Mouse (Mus musculus) fat pad, adult 2 months (tissue): ENCODE data around the gene Mmp21.
A peak's percentile ranks its signal among the peaks of the same experiment; 100 is the strongest.
"Not testable (repeated sequence)": the region's sequence is repeated elsewhere in the genome, so short reads cannot be mapped to it uniquely, and the experiment has no call there.

Source experiments
- DNase-seq: peaks from one replicate; pipeline ENCODE4 v3.0.0-alpha.2; 2011; ENCODE audit warnings: low read depth, low spot score; ENCODE audit errors: extremely low read depth

Mmp21 gene

DNA sequence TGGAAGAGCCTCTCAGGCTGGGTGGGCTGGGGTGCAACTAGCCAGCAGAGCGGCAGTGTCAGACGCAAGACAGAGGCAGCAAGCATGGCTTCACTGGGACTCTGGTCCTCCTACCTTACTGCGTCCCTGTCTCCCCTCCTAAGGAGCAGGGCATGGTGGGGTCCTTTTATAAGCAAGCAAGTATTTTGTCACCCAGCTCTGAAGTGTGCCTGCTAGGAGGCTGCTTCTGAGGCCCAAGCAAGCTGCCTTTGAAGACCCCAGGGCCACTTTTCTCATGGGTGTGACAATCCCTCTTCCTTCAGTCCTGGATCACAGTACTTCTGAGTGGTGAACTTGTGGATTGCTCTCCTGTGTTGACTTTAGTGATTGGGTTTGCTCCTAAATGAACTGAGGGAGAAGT, at the start of gene Mmp21:
Mmp21 (minus strand) TSS at position 101 of the 400 bp plus-strand sequence.
- DNase-seq = no peak

GRCm38 (mm10) chr7:133729351-133729750, 49.5 kb upstream of the Mmp21 start:
- no peak for DNase-seq

DNA sequence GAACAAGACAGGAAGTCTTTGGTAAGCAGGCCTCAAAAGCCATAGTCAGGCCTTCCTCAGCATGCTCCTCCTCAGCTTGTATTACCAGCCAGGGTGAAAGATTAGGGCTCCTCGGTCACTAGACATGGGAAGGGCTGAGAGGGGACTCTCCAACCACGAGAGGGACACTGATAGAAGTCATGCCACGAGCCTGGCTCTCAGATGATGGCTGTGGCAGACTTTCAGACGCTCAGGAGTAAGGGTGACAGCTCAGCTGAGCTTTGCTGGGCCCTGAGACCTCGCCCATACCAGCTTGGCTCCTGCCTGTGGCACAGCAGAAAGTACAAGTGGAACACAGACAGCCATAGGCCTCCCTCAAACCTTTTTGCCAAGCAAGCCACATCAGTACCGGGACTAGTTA, 47.2 kb upstream of the Mmp21 start:
- no peak for DNase-seq

- DNase-seq = no peak
These were observed 45.7 kb upstream of the Mmp21 start for GRCm38 (mm10) chr7:133725571-133725970.

DNA sequence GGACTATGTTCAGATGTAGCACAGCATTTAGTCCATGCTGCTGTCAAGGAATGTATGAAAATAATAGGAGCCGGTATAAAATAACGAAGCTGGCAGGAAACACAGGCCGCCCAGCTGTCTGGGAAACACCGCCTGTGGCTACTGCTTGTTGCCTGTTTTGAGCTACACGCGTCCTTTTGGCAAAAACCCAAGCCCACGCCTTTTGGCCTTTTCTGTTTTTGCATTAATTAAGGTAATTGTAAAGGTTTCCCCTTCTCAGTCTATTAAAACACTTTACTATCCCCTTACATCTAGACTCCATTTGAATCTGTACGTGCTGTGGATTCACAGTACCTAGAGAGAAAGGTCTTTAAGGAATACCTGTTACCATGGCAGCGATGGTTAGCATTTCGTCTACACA, 45.0 kb upstream of the Mmp21 start:
- DNase-seq = no peak

GRCm38 (mm10) chr7:133720616-133721015, 40.8 kb upstream of the Mmp21 start:
- DNase-seq = no peak

DNA sequence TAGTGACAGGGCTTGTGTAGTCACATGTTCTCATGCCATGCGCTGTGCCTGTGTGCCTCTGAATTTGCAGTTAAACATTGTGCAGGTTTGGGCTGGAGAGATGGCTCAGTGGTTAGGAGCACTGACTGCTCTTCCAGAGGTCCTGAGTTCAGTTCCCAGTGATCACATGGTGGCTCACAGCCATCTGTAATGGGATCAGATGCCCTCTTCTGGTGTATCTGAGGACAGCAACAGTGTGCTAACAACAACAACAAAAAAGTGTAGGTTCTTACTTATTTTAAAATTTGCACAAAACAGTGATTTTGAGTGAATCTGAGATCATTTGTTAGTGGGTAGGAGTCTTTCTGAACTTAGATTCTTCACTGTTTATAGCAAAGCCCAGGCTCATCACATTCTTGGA, 38.7 kb upstream of the Mmp21 start:
- DNase-seq = no peak

- DNase-seq = peak; percentile 85
These were observed 35.5 kb upstream of the Mmp21 start for GRCm38 (mm10) chr7:133715387-133715786.

DNA sequence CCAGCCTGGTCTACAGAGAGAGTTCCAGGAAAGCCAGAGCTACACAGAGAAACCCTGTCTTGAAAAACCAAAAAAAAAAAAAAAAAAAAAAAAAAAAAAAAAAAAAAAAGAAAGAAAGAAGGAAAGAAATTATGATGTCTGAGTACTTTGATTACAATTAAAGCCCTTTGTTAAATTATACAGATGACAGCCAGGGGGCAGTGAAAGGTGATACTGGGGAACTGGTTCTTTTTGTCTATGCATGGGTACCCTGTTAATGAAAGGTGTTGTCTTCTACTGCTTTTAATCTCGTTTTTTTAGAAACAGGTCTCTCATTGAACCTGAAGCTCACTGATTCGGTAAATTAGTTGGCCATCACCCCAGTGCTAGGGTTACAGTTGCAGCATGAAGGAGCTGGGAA, 27.4 kb upstream of the Mmp21 start:
- DNase-seq = no peak

DNA sequence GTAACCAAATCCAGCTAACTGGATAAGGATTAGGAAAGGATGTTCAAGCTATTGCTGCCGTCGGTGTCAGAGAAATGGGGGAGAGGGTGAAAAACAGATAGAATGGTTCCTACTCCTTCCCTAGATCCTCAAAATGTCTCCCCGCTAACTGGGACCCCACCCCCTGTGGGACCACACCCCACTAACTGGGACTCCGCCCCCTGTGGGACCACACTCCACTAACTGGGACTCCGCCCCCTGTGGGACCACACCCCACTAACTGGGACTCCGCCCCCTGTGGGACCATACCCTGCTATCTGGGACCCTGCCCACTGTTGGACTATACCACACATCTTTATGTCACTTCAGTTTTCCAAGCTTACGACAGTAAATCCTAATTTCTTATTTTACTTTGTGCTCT, 24.0 kb upstream of the Mmp21 start:
- no peak for DNase-seq

GRCm38 (mm10) chr7:133702333-133702732, 22.5 kb upstream of the Mmp21 start:
- no peak for DNase-seq

DNA sequence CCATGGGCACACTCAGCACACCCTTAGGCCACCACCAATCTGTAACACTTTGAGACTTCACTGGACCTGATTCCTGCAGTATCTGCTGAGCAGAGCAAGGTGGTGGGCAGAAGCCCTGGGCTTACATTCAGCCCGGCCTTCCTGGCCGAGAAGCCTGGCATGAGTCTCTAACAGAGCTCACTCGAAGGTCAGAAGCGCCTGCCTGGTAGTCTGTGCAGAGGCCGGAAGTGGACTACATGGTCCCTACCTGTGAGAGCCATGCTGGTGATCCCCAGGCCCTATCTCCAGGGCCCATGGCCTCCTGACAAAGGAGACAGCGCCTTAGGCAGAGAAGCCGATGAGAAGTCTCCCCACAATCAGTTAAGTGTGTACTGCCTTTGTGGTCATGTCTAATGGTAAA, 21.5 kb upstream of the Mmp21 start:
- no peak for DNase-seq

DNA sequence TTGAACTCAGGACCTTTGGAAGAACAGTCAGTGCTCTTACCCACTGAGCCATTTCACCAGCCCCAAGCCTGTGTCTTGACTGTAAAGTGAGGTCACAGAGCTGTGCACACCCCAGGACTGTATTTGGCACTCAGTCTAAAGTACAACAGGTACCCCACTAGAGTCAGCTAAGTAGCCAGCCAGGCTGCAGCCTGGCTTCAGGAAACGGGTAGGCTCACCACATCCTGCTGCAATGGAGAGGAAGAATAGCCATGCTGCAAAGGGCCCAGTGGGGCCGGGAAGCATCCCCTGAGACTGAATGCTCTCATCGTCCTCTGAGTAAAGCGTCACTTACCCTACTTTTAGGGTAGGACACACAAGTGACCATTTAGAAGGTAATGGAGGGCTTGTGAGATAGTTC, 20.0 kb upstream of the Mmp21 start:
- DNase-seq = no peak

GRCm38 (mm10) chr7:133698021-133698709, 18.3 kb upstream of the Mmp21 start:
- no peak for DNase-seq

- not testable (repeated sequence) for DNase-seq
These were observed 5.8 kb upstream of the Mmp21 start for GRCm38 (mm10) chr7:133685644-133686043.

DNA sequence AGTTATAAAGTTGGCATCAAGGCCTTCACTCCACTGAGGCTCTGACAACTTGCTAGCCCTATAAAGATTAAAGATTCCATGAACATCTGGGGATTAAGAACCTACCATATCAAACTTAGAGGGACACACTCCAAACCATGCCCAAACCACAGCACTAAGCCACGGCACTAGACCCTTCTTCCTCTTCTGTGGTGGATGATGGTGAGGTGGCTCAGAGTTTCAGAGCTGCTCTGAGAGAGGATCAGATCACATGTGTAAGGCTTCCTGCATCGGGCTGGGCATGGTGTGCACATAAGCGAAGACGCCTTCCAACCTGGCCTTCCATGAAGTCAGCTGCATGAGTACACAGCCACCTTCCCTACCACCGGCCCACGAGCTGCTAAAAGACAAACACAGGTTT, 4.8 kb upstream of the Mmp21 start:
- DNase-seq = no peak

DNA sequence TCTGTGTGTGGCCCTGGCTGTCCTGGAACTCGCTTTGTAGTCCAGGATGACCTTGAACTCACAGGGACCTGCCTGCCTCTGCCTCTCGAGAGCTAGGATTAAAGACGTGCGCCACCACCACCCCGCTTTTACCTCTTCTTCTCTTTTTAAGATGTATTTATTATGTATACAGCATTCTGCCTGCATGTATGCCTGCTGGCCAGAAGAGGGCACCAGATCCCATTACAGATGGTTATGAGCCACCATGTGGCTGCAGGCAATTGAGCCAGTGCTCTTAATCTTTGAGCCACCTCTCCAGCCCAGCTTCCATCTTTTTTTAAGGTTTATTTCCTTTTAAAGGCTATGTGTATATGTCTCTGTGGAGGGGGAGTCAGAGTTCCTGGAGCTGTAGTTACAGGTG, 4.2 kb upstream of the Mmp21 start:
- DNase-seq = no peak

GRCm38 (mm10) chr7:133683626-133684025, 3.8 kb upstream of the Mmp21 start:
- DNase-seq = no peak

- no peak for DNase-seq
These were observed 422 bp downstream of the Mmp21 start for GRCm38 (mm10) chr7:133679439-133679838.

DNA sequence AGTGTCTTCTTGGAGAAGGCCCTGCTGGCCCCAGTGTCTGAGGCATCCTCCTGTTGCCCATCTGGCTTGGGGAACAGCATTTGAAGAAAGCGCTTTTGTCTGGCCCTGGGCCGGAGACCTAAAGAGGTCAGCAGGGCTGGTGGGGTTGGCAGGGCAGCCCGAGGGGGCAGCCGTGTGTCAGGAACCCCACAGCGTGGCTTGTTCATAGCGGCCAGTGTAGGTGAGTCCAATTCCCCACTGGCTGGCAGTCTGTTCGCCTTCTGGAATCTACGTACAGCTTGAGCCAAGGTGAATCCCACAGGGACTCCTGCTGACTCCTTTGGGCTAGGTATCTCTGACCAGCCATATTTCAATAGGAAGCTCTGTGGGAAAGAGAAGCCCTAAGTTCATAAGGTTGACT, 1.1 kb downstream of the Mmp21 start:
- DNase-seq = no peak

DNA sequence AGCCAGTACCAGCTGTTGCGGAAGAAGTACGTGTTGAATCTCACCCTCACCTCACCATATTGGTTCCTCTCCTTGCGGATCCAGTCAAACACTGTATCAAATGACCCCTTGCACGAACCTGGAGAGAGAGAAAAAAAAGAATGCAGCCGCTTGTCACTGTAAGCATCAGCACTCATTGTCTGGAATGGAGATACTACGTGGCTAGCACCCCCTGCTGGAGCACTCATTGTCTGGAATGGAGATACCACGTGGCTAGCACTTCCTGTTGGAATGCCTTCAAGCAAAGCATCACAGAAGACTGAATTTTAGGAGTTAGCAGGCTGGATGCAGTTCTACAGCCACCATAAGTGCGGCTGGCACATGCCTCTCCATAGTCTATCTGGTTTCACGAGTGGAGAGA, 3.9 kb downstream of the Mmp21 start:
- DNase-seq = no peak

DNA sequence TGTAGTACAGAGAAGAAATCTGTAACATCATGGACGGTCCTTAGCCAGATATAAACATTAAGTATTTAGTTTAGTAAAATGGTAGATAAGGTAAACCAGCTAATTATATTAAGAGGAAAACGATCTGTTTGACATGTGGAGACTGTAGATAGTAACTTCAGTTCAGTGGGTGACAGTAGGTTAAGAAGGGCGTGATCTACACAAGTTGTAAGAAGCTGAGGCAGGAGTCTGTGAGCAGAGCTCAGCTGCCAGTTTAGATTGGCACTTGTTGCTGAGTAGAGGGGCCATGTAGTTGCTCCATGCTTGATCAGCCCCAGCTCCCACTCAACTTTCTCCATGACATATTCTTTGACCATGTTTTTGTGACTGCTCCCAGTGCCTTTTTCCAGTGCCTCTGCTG, 9.0 kb downstream of the Mmp21 start:
- no peak for DNase-seq

GRCm38 (mm10) chr7:133669946-133670345, 9.9 kb downstream of the Mmp21 start:
- no peak for DNase-seq
